Mouse (Mus musculus) testis, adult 2 months (tissue): ENCODE data around the gene Akap1. TPM values are rescaled to one million over a fixed set of nuclear protein-coding genes. Genes with fewer than 3 reads are reported as not detected.
"Not testable (repeated sequence)": the region's sequence is repeated elsewhere in the genome, so short reads cannot be mapped to it uniquely, and the experiment has no call there.

Source experiments
- H3K27ac ChIP-seq: fragments of 200-500 bp; 2 replicates; pipeline ENCODE4 v1.5.1; 2012; ENCODE audit warnings: low read depth, low read length; ENCODE audit not compliant: control insufficient read depth, insufficient read depth
- H3K27me3 ChIP-seq: fragments of 200-500 bp; 2 replicates; pipeline ENCODE4 v1.6.1; 2012; ENCODE audit warnings: mild to moderate bottlenecking, low read length, moderate library complexity; ENCODE audit not compliant: control insufficient read depth, insufficient read depth
- H3K36me3 ChIP-seq: fragments of 200-500 bp; 2 replicates; pipeline ENCODE4 v1.6.1; 2012; ENCODE audit warnings: mild to moderate bottlenecking, low read length; ENCODE audit not compliant: control insufficient read depth, insufficient read depth
- H3K4me1 ChIP-seq: fragments of 200-500 bp; 2 replicates; pipeline ENCODE4 v1.6.1; 2012; ENCODE audit warnings: low read length; ENCODE audit not compliant: control insufficient read depth, insufficient read depth
- H3K4me3 ChIP-seq: fragments of 200-500 bp; 2 replicates; pipeline ENCODE4 v1.5.1; 2012; ENCODE audit warnings: low read depth, mild to moderate bottlenecking, low read length, moderate library complexity, mixed read lengths; ENCODE audit not compliant: control insufficient read depth
- CTCF ChIP-seq: fragments of 200-500 bp; IDR thresholded peaks from 2 replicates; pipeline ENCODE4 v1.5.1; 2012; ENCODE audit warnings: low read depth, mild to moderate bottlenecking, inconsistent platforms, low read length, moderate library complexity; ENCODE audit not compliant: control insufficient read depth, insufficient read depth, insufficient replicate concordance
- POLR2A ChIP-seq: fragments of 200-500 bp; IDR thresholded peaks from 2 replicates; pipeline ENCODE4 v1.6.1; 2012; ENCODE audit warnings: low read depth, mild to moderate bottlenecking, inconsistent platforms, low read length, moderate library complexity; ENCODE audit not compliant: control insufficient read depth
- polyA plus RNA-seq: library from polyadenylated mRNA; depleted of rRNA; stranded (reverse); fragments of >200 nt; gene quantifications from 2 replicates; pipeline ENCODE4 v1.2.3, GENCODE M21; 2012

Akap1 gene
- polyA plus RNA-seq, 1 experiment, result 558 TPM

DNA sequence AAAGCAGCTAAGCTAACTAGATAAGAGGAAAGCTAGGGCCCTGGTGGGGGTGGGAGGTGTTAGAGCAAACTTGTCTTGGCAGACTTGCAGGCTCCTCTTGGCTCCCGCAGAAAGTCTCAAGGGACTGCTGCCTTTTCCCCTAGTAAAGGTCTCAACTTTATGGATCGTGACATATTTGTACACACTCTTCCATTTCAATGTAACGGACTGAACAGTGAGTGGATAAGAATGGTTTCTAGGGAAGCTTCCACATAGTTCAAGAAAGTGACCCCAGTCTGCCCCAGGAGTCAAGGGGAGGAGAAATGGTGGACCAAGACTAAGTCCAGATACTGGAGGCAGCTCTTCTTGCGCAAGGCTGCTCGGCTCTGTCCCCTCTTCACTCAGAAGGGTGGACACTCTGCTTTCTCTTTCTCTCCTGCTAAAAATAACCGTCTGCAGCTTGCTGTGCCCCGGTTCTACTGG lies 37.0 kb upstream of the Akap1 start:
- H3K27me3 ChIP-seq, result no peaks in the 10 kb centered on the region
- TF ChIP-seq CTCF, result no peak
- no peak for TF ChIP-seq POLR2A
- no peak overlapping the region for H3K27ac ChIP-seq
- H3K4me1 ChIP-seq, result no peaks in the 10 kb centered on the region
- no peak overlapping the region for H3K4me3 ChIP-seq
- H3K36me3 ChIP-seq, result no peaks in the 10 kb centered on the region

GRCm38 (mm10) chr11:88899561-88899960 lies 35.2 kb upstream of the Akap1 start:
- TF ChIP-seq CTCF (no peak), POLR2A (no peak)
- H3K4me3 ChIP-seq, result no peak overlapping the region
- H3K27ac ChIP-seq, result no peak overlapping the region
- no peaks in the 10 kb centered on the region for H3K4me1 ChIP-seq
- no peaks in the 10 kb centered on the region for H3K36me3 ChIP-seq
- H3K27me3 ChIP-seq, result no peaks in the 10 kb centered on the region

GRCm38 (mm10) chr11:88898380-88898763 lies 34.0 kb upstream of the Akap1 start:
- no peak for TF ChIP-seq POLR2A
- TF ChIP-seq CTCF, result no peak
- no peaks in the 10 kb centered on the region for H3K27me3 ChIP-seq
- H3K4me1 ChIP-seq, result no peaks in the 10 kb centered on the region
- no peak overlapping the region for H3K27ac ChIP-seq
- no peak overlapping the region for H3K4me3 ChIP-seq
- no peaks in the 10 kb centered on the region for H3K36me3 ChIP-seq

DNA sequence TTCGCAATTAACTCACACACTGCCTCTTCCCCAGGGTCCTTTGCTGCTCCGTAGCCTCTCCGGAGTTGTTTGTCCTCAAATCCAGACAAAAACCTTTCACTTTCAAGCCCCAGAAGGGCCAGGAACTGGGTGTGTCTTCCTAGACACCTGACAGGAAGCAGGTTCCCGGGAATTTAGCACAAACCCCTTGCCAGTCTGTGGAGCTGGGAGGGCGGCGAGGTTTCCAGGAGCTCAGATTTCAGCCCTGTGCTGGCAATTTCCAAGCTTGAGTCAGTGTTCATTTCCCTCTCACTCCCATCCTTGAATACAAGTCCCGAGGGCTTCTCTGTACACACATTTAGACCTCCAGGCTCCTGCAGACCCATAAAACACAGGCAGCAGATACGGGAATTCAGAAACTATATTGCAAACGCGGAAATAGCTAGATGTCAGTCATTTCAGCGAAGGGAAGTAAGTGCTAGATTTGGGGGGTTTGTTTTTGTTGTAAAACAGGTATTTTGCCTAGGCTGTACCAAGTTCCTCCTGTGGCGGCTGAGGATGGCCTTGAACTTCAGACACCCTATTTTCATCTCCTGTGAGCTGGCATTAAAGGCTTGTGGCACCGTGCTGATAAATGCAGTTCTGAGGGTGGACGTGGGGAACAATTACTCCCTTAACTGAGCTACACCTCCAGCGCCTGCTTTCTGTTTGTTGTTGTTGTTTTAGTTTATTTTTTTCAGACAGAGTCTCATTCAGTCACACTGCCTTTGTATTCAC lies 33.4 kb upstream of the Akap1 start:
- no peaks in the 10 kb centered on the region for H3K27me3 ChIP-seq
- H3K27ac ChIP-seq, result no peak overlapping the region
- no peaks in the 10 kb centered on the region for H3K36me3 ChIP-seq
- no peak for TF ChIP-seq POLR2A
- no peak for TF ChIP-seq CTCF
- H3K4me3 ChIP-seq, result no peak overlapping the region; the same call in 1 of the 2 replicates
- no peaks in the 10 kb centered on the region for H3K4me1 ChIP-seq

GRCm38 (mm10) chr11:88895800-88896232 lies 31.4 kb upstream of the Akap1 start:
- not testable (repeated sequence) for H3K36me3 ChIP-seq, H3K4me3 ChIP-seq, H3K4me1 ChIP-seq, H3K27me3 ChIP-seq, H3K27ac ChIP-seq

DNA sequence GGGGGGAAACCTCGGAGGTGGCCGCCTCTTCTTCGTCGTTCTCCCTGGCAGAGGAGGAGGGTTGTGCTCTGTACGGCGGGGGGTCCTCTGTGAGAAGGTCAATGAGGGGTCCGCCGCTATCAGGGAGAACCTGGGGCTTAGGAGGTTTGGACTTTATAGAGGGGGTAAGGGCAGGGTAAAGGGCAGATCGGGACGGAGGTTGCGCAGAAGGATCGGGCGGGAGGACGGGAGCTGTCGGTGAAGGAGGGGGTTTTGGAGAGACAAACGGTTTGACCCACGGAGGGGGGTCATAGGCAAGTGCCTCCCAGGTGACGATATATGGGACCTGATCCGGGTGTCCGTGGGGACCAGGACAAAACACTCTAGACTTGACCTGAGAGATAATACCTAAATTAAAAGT lies 30.8 kb upstream of the Akap1 start:
- not testable (repeated sequence) for H3K27ac ChIP-seq, H3K4me3 ChIP-seq, H3K27me3 ChIP-seq, H3K36me3 ChIP-seq, H3K4me1 ChIP-seq

DNA sequence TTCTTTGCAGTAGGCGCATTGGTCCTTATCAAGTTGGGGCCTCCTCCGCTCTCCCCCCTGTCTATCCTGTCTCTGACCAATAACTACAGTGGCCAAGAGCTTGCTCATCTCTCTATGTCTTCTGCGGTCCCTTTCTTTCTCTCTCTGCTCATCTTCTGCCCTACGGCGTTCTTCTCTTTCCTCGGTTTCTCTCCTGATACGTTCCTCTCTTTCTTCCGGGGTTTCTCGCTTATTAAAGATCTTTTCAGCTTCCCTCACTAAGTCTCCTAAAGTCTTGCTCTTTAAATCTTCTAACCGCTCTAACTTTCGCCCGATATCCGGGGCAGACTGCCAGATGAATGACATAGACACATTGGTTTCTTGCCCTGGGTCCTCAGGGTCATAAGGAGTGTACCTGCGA lies 29.9 kb upstream of the Akap1 start:
- not testable (repeated sequence) for H3K27me3 ChIP-seq

DNA sequence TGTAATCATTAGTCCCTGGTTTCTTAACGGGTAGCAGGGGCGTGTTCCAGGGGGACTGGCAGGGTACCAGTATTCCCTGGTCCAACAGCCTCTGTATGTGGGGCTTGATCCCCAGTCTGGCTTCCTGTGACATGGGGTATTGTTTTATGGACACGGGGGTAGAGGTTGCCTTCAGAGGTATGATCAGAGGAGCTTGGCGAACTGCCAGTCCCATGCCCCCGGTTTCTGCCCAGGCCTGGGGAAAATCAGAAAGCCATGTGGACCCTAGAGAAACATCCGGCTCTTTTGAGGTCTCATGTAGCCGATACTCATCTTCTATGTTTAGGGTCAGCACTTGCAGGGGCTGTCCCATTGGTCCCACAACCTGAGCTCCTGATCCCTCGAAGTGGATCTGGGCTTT lies 29.1 kb upstream of the Akap1 start:
- H3K4me3 ChIP-seq, H3K27me3 ChIP-seq, H3K27ac ChIP-seq, H3K4me1 ChIP-seq, H3K36me3 ChIP-seq: not testable (repeated sequence)

More for the DNA sequence above, 29.9 kb upstream of the Akap1 start:
- H3K27ac ChIP-seq, H3K36me3 ChIP-seq, H3K4me1 ChIP-seq, H3K4me3 ChIP-seq: not testable (repeated sequence)

GRCm38 (mm10) chr11:88892789-88893188 lies 28.4 kb upstream of the Akap1 start:
- not testable (repeated sequence) for H3K4me1 ChIP-seq, H3K4me3 ChIP-seq, H3K36me3 ChIP-seq, H3K27ac ChIP-seq, H3K27me3 ChIP-seq

- H3K4me3 ChIP-seq, H3K36me3 ChIP-seq, H3K27ac ChIP-seq, H3K27me3 ChIP-seq, H3K4me1 ChIP-seq: not testable (repeated sequence)
Measured at GRCm38 (mm10) chr11:88891921-88892561, 27.7 kb upstream of the Akap1 start.

DNA sequence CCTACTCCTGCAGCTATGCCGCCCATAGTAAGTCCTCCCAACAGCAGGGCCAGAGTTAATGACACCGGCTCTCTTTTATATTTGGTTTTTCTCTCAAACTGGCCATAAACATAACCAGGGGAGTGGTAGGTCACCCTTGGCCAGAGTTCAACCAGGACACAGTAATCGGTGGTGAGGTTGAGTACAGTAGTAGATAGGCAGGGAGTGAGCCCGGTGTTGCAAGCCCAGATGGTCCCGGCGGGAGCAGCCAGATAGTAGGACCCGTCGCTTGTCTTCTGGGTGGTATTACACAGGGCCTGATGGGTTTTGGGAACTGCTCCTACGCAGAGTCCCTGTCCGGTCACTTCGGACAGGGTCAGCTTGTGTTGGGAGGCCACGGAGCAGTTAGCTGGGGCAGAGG lies 27.1 kb upstream of the Akap1 start:
- H3K27ac ChIP-seq, H3K4me3 ChIP-seq, H3K27me3 ChIP-seq, H3K4me1 ChIP-seq, H3K36me3 ChIP-seq: not testable (repeated sequence)
